Mouse (Mus musculus): ENCODE results near the gene Gm13694. TPM values are rescaled to one million over a fixed set of nuclear protein-coding genes. Genes with fewer than 3 reads are reported as not detected.
"Not testable (repeated sequence)": the region's sequence is repeated elsewhere in the genome, so short reads cannot be mapped to it uniquely, and the experiment has no call there.

Gene Gm13694
- polyA plus RNA-seq, 1 experiment from 2014 or later: not detected

GRCm38 (mm10) chr2:84008913-84009312 is 30.2 kb downstream of the Gm13694 start:
- 82% methylated on average over 1 of the region's 1 CpGs for WGBS

GRCm38 (mm10) chr2:84009818-84010217 is 31.1 kb downstream of the Gm13694 start:
- 73% methylated on average over 3 of the region's 3 CpGs for WGBS

More at GRCm38 (mm10) chr2:84008913-84009312, 30.2 kb downstream of the Gm13694 start:
- no peaks in the 10 kb centered on the region for H3K36me3 ChIP-seq
- DNase-seq (ENCODE audit: low spot score): no peak
- no peak overlapping the region for H3K27ac ChIP-seq
- no peak overlapping the region for H3K4me3 ChIP-seq
- no peaks in the 10 kb centered on the region for H3K9me3 ChIP-seq
- no peaks in the 10 kb centered on the region for H3K27me3 ChIP-seq (ENCODE audit: insufficient read depth, poor library complexity, severe bottlenecking)
- H3K4me1 ChIP-seq (replicated peaks): no peaks in the 10 kb centered on the region

GRCm38 (mm10) chr2:84014572-84014971 is 35.8 kb downstream of the Gm13694 start:
- H3K36me3 ChIP-seq: no peaks in the 10 kb centered on the region
- H3K4me1 ChIP-seq (replicated peaks): no peaks in the 10 kb centered on the region
- H3K27me3 ChIP-seq (ENCODE audit: insufficient read depth, poor library complexity, severe bottlenecking): no peaks in the 10 kb centered on the region
- DNase-seq (ENCODE audit: low spot score): no peak
- no peak overlapping the region for H3K27ac ChIP-seq
- no peak overlapping the region for H3K4me3 ChIP-seq
- H3K9me3 ChIP-seq: no peaks in the 10 kb centered on the region
- 81% methylated on average over 6 of the region's 6 CpGs for WGBS

More at GRCm38 (mm10) chr2:84009818-84010217, 31.1 kb downstream of the Gm13694 start:
- no peak overlapping the region for H3K27ac ChIP-seq
- no peak overlapping the region for H3K4me3 ChIP-seq
- H3K36me3 ChIP-seq: no peaks in the 10 kb centered on the region
- no peaks in the 10 kb centered on the region for H3K27me3 ChIP-seq (ENCODE audit: insufficient read depth, poor library complexity, severe bottlenecking)
- no peaks in the 10 kb centered on the region for H3K4me1 ChIP-seq (replicated peaks)
- no peak for DNase-seq (ENCODE audit: low spot score)
- no peaks in the 10 kb centered on the region for H3K9me3 ChIP-seq

- H3K36me3 ChIP-seq; DNase-seq (ENCODE audit: low spot score); H3K27me3 ChIP-seq (ENCODE audit: insufficient read depth, poor library complexity, severe bottlenecking); H3K4me3 ChIP-seq; H3K9me3 ChIP-seq; H3K27ac ChIP-seq; H3K4me1 ChIP-seq (replicated peaks): not testable (repeated sequence)
- WGBS: 80% methylated on average over 5 of the region's 5 CpGs
These were observed 37.6 kb downstream of the Gm13694 start for GRCm38 (mm10) chr2:84016291-84016690.

- WGBS: 89% methylated on average over 3 of the region's 3 CpGs
These were observed 39.6 kb downstream of the Gm13694 start for GRCm38 (mm10) chr2:84018330-84018729.

GRCm38 (mm10) chr2:84019519-84020305 is 41.0 kb downstream of the Gm13694 start:
- Histone ChIP-seq H3K27me3 (ENCODE audit: insufficient read depth, poor library complexity, severe bottlenecking) (no peaks in the 10 kb centered on the region), H3K4me3 (no peak overlapping the region), H3K27ac (no peak overlapping the region), H3K4me1 (replicated peaks) (no peaks in the 10 kb centered on the region), H3K9me3 (no peaks in the 10 kb centered on the region), H3K36me3 (no peaks in the 10 kb centered on the region)
- DNase-seq (ENCODE audit: low spot score): no peak
- 78% methylated on average over 8 of the region's 8 CpGs for WGBS

More at GRCm38 (mm10) chr2:84018330-84018729, 39.6 kb downstream of the Gm13694 start:
- no peak for DNase-seq (ENCODE audit: low spot score)
- Histone ChIP-seq H3K4me1 (replicated peaks) (no peaks in the 10 kb centered on the region), H3K27ac (no peak overlapping the region), H3K9me3 (no peaks in the 10 kb centered on the region), H3K4me3 (no peak overlapping the region), H3K36me3 (no peaks in the 10 kb centered on the region), H3K27me3 (ENCODE audit: insufficient read depth, poor library complexity, severe bottlenecking) (no peaks in the 10 kb centered on the region)

- 80% methylated on average over 2 of the region's 2 CpGs for WGBS
- H3K36me3 ChIP-seq: no peaks in the 10 kb centered on the region
- no peak overlapping the region for H3K27ac ChIP-seq
- no peaks in the 10 kb centered on the region for H3K9me3 ChIP-seq
- H3K4me1 ChIP-seq (replicated peaks): no peaks in the 10 kb centered on the region
- no peak for DNase-seq (ENCODE audit: low spot score)
- H3K4me3 ChIP-seq: no peak overlapping the region
- no peaks in the 10 kb centered on the region for H3K27me3 ChIP-seq (ENCODE audit: insufficient read depth, poor library complexity, severe bottlenecking)
These were observed 43.2 kb downstream of the Gm13694 start for GRCm38 (mm10) chr2:84021930-84022329.

- Histone ChIP-seq H3K4me3 (no peak overlapping the region), H3K4me1 (replicated peaks) (no peaks in the 10 kb centered on the region), H3K36me3 (no peaks in the 10 kb centered on the region), H3K9me3 (no peaks in the 10 kb centered on the region), H3K27ac (no peak overlapping the region), H3K27me3 (ENCODE audit: insufficient read depth, poor library complexity, severe bottlenecking) (no peaks in the 10 kb centered on the region)
- WGBS: 86% methylated on average over 2 of the region's 2 CpGs
- DNase-seq (ENCODE audit: low spot score): no peak
These were observed 44.2 kb downstream of the Gm13694 start for GRCm38 (mm10) chr2:84022905-84023304.

GRCm38 (mm10) chr2:84023319-84023718 is 44.6 kb downstream of the Gm13694 start:
- DNase-seq (ENCODE audit: low spot score): no peak
- WGBS: 92% methylated on average over 2 of the region's 2 CpGs
- Histone ChIP-seq H3K9me3 (no peaks in the 10 kb centered on the region), H3K4me3 (no peak overlapping the region), H3K4me1 (replicated peaks) (no peaks in the 10 kb centered on the region), H3K27me3 (ENCODE audit: insufficient read depth, poor library complexity, severe bottlenecking) (no peaks in the 10 kb centered on the region), H3K27ac (no peak overlapping the region), H3K36me3 (no peaks in the 10 kb centered on the region)

- Histone ChIP-seq H3K27ac (no peak overlapping the region), H3K4me1 (replicated peaks) (no peaks in the 10 kb centered on the region), H3K36me3 (no peaks in the 10 kb centered on the region), H3K27me3 (ENCODE audit: insufficient read depth, poor library complexity, severe bottlenecking) (no peaks in the 10 kb centered on the region), H3K9me3 (no peaks in the 10 kb centered on the region), H3K4me3 (no peak overlapping the region)
- 83% methylated on average over 4 of the region's 4 CpGs for WGBS
- DNase-seq (ENCODE audit: low spot score): no peak
These were observed 46.5 kb downstream of the Gm13694 start for GRCm38 (mm10) chr2:84025217-84025616.

Other genes starting within 250 kb of the Gm13694 start
- 23.8 and 29.1 TPM in 2 replicates for gene Fam171b, start 166.3 kb upstream of the Gm13694 start, polyA plus RNA-seq (2016; fragmentation: Nextera tagmentation; extraction: Ambion mirVana)
- gene Zswim2, start 37.7 kb upstream of the Gm13694 start, polyA plus RNA-seq (2016; fragmentation: Nextera tagmentation; extraction: Ambion mirVana): not detected in 2 replicates
- gene Gm13698, start 23.2 kb upstream of the Gm13694 start, polyA plus RNA-seq (2016; fragmentation: Nextera tagmentation; extraction: Ambion mirVana): not detected in 2 replicates
- not detected in 2 replicates for gene Gm13693, start 17.4 kb upstream of the Gm13694 start, polyA plus RNA-seq (2016; fragmentation: Nextera tagmentation; extraction: Ambion mirVana)
- not detected in 2 replicates for gene Gm13695, start 11.6 kb upstream of the Gm13694 start, polyA plus RNA-seq (2016; fragmentation: Nextera tagmentation; extraction: Ambion mirVana)
- gene Gm13696, start 5.8 kb upstream of the Gm13694 start, polyA plus RNA-seq (2016; fragmentation: Nextera tagmentation; extraction: Ambion mirVana): not detected in 2 replicates
- not detected in 2 replicates for gene Gm13697, start 5.8 kb downstream of the Gm13694 start, polyA plus RNA-seq (2016; fragmentation: Nextera tagmentation; extraction: Ambion mirVana)
- not detected in 2 replicates for gene Gm13691, start 11.6 kb downstream of the Gm13694 start, polyA plus RNA-seq (2016; fragmentation: Nextera tagmentation; extraction: Ambion mirVana)

Measured in hindbrain, embryonic 10.5 days (tissue).